Mouse (Mus musculus): ENCODE measurements around the gene Fmo5.

GRCm38 (mm10) chr3:97682159-97682502 lies 53.5 kb downstream of the Fmo5 start:
- TF ChIP-seq CTCF (conservative IDR thresholded peaks at IDR 0.05; ENCODE audit: insufficient read depth, insufficient read length, low read depth, low read length) (no peak), POLR2A (IDR thresholded peaks at IDR 0.05; ENCODE audit: low read depth, low read length) (no peak)

All from kidney, adult 2 months (tissue).